ENCODE assay signal across 14 mouse cellular contexts in genomic region chr11:74756631-74757030, GRCm38 (mm10). TPM values are rescaled to one million over a fixed set of nuclear protein-coding genes. Genes with fewer than 3 reads are reported as not detected.
DNase-seq lines count a peak whose midpoint lies in the region; ATAC-seq and TF ChIP-seq lines count a peak whose summit lies in the region.
"Had no signal": no experiment of that assay in that cellular context is flagged by ENCODE, and none has a peak within 500 bp of the region (broad histone marks: within the 10 kb centered on the region; RNA-seq: fewer than 3 reads in every experiment).

No protein-coding gene starts in this region.

- no peak overlapping the region for H3K4me3 ChIP-seq in kidney, adult 2 months (ENCODE audit: insufficient read depth, low read depth, low read length)
- no peak overlapping the region for H3K4me3 ChIP-seq in kidney, embryonic 16.5 days (ENCODE audit: low read length)
- no peak overlapping the region for H3K4me3 ChIP-seq in small intestine, adult 2 months (ENCODE audit: low read depth, low read length)
- H3K4me3 ChIP-seq in hindbrain, embryonic 13.5 days, result no peak overlapping the region
- H3K4me3 ChIP-seq: forebrain, embryonic 15.5 days; liver, embryonic 15.5 days had no signal

- intact Hi-C loops in heart, postnatal 10 days (cut with DNase I), result no loop called here

- WGBS in kidney, adult 2 months, result 40% methylated on average over 2 of the region's 2 CpGs
- WGBS in kidney, embryonic 16.5 days, result 64% methylated on average over 2 of the region's 2 CpGs
- 25% methylated on average over 2 of the region's 2 CpGs for WGBS in small intestine, adult 2 months
- 78% methylated on average over 2 of the region's 2 CpGs for WGBS in hindbrain, embryonic 13.5 days

- DNase-seq in kidney, adult 2 months, result peak; percentile 68
- DNase-seq in heart, postnatal 10 days, result peak; percentile 78 to 80
- peak; percentile 17 for DNase-seq in kidney, postnatal 14 days
- no peak for DNase-seq in embryo, embryonic 9.5 days (ENCODE audit: extremely low spot score)
- no peak for DNase-seq in adrenal gland, postnatal 10 days
- DNase-seq: gastrocnemius, postnatal 25 days; retina, postnatal 1 day had no signal

- no peak for ATAC-seq in kidney, embryonic 16.5 days (ENCODE audit: low FRiP score, low TSS enrichment)
- ATAC-seq in hindbrain, embryonic 13.5 days (ENCODE audit: low FRiP score), result no peak
- ATAC-seq: activated CD4-positive, CD25-positive, alpha-beta regulatory T cell, adult 4 months; forebrain, embryonic 15.5 days had no signal

- 0 out of 2 replicates have a peak overlapping the region, but pooled peaks have one; percentile 10 for H3K27ac ChIP-seq in kidney, adult 2 months (ENCODE audit: insufficient read depth, low read depth, low read length)
- H3K27ac ChIP-seq in kidney, embryonic 16.5 days (ENCODE audit: low read length), result no peak overlapping the region
- H3K27ac ChIP-seq in small intestine, adult 2 months (ENCODE audit: insufficient read depth, low read depth, low read length), result peak overlapping the region; percentile 89
- H3K27ac ChIP-seq in hindbrain, embryonic 13.5 days, result no peak overlapping the region
- H3K27ac ChIP-seq: forebrain, embryonic 15.5 days; liver, embryonic 15.5 days had no signal

- H3K36me3 ChIP-seq in kidney, adult 2 months (ENCODE audit: control insufficient read depth, insufficient read depth, low read length), result no peaks in the 10 kb centered on the region
- no peaks in the 10 kb centered on the region for H3K36me3 ChIP-seq in kidney, embryonic 16.5 days (ENCODE audit: insufficient read depth, low read length)
- no peaks in the 10 kb centered on the region for H3K36me3 ChIP-seq in small intestine, adult 2 months (ENCODE audit: control insufficient read depth, insufficient read depth, low read length)
- no peaks in the 10 kb centered on the region for H3K36me3 ChIP-seq in hindbrain, embryonic 13.5 days
- H3K36me3 ChIP-seq: forebrain, embryonic 15.5 days; liver, embryonic 15.5 days had no signal

- H3K9ac ChIP-seq in kidney, embryonic 16.5 days (replicated peaks; ENCODE audit: low read length), result no peak overlapping the region
- no peak overlapping the region for H3K9ac ChIP-seq in hindbrain, embryonic 13.5 days
- H3K9ac ChIP-seq: forebrain, embryonic 15.5 days; liver, embryonic 15.5 days had no signal

- H3K4me2 ChIP-seq in kidney, embryonic 16.5 days (replicated peaks; ENCODE audit: low read depth, low read length), result no peak overlapping the region
- no peak overlapping the region for H3K4me2 ChIP-seq in hindbrain, embryonic 13.5 days
- H3K4me2 ChIP-seq: forebrain, embryonic 15.5 days; liver, embryonic 15.5 days; midbrain, embryonic 11.5 days had no signal

- TF ChIP-seq POLR2A in kidney, adult 2 months (IDR thresholded peaks at IDR 0.05; ENCODE audit: low read depth, low read length), result no peak
- TF ChIP-seq POLR2A in small intestine, adult 2 months (IDR thresholded peaks at IDR 0.05; ENCODE audit: low read depth, low read length), result no peak

- H3K9me3 ChIP-seq in kidney, embryonic 16.5 days (ENCODE audit: low read length), result no peaks in the 10 kb centered on the region
- no peaks in the 10 kb centered on the region for H3K9me3 ChIP-seq in hindbrain, embryonic 13.5 days
- H3K9me3 ChIP-seq: forebrain, embryonic 15.5 days; liver, embryonic 15.5 days had no signal

- no peaks in the 10 kb centered on the region for H3K27me3 ChIP-seq in kidney, adult 2 months (replicated peaks; ENCODE audit: control insufficient read depth, insufficient read depth, low read length)
- no peaks in the 10 kb centered on the region for H3K27me3 ChIP-seq in kidney, embryonic 16.5 days (ENCODE audit: insufficient read depth, low read length)
- H3K27me3 ChIP-seq in small intestine, adult 2 months (ENCODE audit: control insufficient read depth, insufficient read depth, low read length), result no peaks in the 10 kb centered on the region
- H3K27me3 ChIP-seq in hindbrain, embryonic 13.5 days, result no peaks in the 10 kb centered on the region
- H3K27me3 ChIP-seq: forebrain, embryonic 15.5 days; liver, embryonic 15.5 days had no signal

- TF ChIP-seq CTCF in kidney, adult 2 months (conservative IDR thresholded peaks at IDR 0.05; ENCODE audit: insufficient read depth, insufficient read length, low read depth, low read length), result no peak
- no peak for TF ChIP-seq CTCF in small intestine, adult 2 months (IDR thresholded peaks at IDR 0.05; ENCODE audit: extremely low read depth, insufficient read length, insufficient replicate concordance, low read depth, low read length)

- peaks cover 5% of the 10 kb centered on the region; the same call in 1 of the 2 replicates for H3K4me1 ChIP-seq in kidney, adult 2 months (ENCODE audit: control insufficient read depth, insufficient read depth, low read length)
- H3K4me1 ChIP-seq in kidney, embryonic 16.5 days (ENCODE audit: insufficient read depth, low read length), result no peaks in the 10 kb centered on the region
- peaks cover 22% of the 10 kb centered on the region; the same call in 1 of the 2 replicates for H3K4me1 ChIP-seq in small intestine, adult 2 months (ENCODE audit: control insufficient read depth, insufficient read depth, insufficient read length, low read length)
- peaks cover 1% of the 10 kb centered on the region for H3K4me1 ChIP-seq in hindbrain, embryonic 13.5 days (replicated peaks)
- H3K4me1 ChIP-seq: liver, embryonic 15.5 days had no signal

RNA-seq across cellular contexts. Expression of gene Mettl16, which starts 14.0 kb away (rescaled TPM):
- polyA plus RNA-seq in kidney, adult 2 months (2012; rRNA removed), result 3.2 and 3.8 TPM in 2 replicates
- polyA plus RNA-seq in kidney, embryonic 16.5 days (2015; fragmentation: Nextera tagmentation; extraction: Ambion mirVana), result 53.3 and 59.4 TPM in 2 replicates
- 10 to 100 TPM in 1 of 2 experiments, 1 to 10 TPM in 1; 9.9 to 14.7 TPM for total RNA-seq in heart, postnatal 10 days (2021)
- polyA plus RNA-seq in small intestine, adult 2 months (2012; rRNA removed), result 0.65 and 1.6 TPM in 2 replicates
- total RNA-seq in adrenal gland, postnatal 10 days (2021), result 10 to 100 TPM; 19.3 to 21.3 TPM
- 53.8 and 55.4 TPM in 2 replicates for polyA plus RNA-seq in hindbrain, embryonic 13.5 days (2015; fragmentation: Nextera tagmentation; extraction: Ambion mirVana)

RNA-seq across cellular contexts. Expression of gene Pafah1b1, which starts 32.2 kb away (rescaled TPM):
- polyA plus RNA-seq in kidney, adult 2 months (2012; rRNA removed), result 20.5 and 26.7 TPM in 2 replicates
- 34.4 and 36.9 TPM in 2 replicates for polyA plus RNA-seq in kidney, embryonic 16.5 days (2015; fragmentation: Nextera tagmentation; extraction: Ambion mirVana)
- 100 to 1,000 TPM; 236 to 281 TPM for total RNA-seq in heart, postnatal 10 days (2021)
- polyA plus RNA-seq in small intestine, adult 2 months (2012; rRNA removed), result 3.9 and 9.6 TPM in 2 replicates
- total RNA-seq in adrenal gland, postnatal 10 days (2021), result 100 to 1,000 TPM; 145 to 154 TPM
- polyA plus RNA-seq in hindbrain, embryonic 13.5 days (2015; fragmentation: Nextera tagmentation; extraction: Ambion mirVana), result 62.2 and 75.3 TPM in 2 replicates

Comparison
In these comparisons a context has a peak if more than half of its experiments do, and no peak if none do; other contexts are left out.
1. H3K27ac ChIP-seq: peak in kidney, adult 2 months (single experiment) and small intestine, adult 2 months (single experiment); none in kidney, embryonic 16.5 days (single experiment) and hindbrain, embryonic 13.5 days (single experiment).
2. RNA of gene Mettl16, which starts 14.0 kb away (polyA plus RNA-seq): 53.8 to 55.4 TPM in hindbrain, embryonic 13.5 days and 53.3 to 59.4 TPM in kidney, embryonic 16.5 days; 3.2 to 3.8 TPM in kidney, adult 2 months and 0.65 to 1.6 TPM in small intestine, adult 2 months; every median in the first group is over 10 times any median in the second.
3. DNase-seq: peak in kidney, adult 2 months (single experiment), heart, postnatal 10 days (2 of 2) and kidney, postnatal 14 days (single experiment); none in embryo, embryonic 9.5 days (single experiment) and adrenal gland, postnatal 10 days (single experiment).